Mouse (Mus musculus) stomach, embryonic 14.5 days (tissue): Measurements from ENCODE around the gene Prss28. TPM values are rescaled to one million over a fixed set of nuclear protein-coding genes. Genes with fewer than 3 reads are reported as not detected.

Source experiments
- ATAC-seq: fragments of 200-750 bp; cut with Nextera tagmentation; 2 replicates; pipeline ENCODE4 v1.8.0; 2017; ENCODE audit warnings: low read depth, moderate TSS enrichment; ENCODE audit not compliant: insufficient number of reproducible peaks, insufficient read depth, low FRiP score
- H3K27ac ChIP-seq: fragments of 300-500 bp; sonication (generic); 2 replicates; pipeline ENCODE4 v1.5.1; 2014; ENCODE audit warnings: mild to moderate bottlenecking, low read length, moderate library complexity, mixed read lengths
- H3K27me3 ChIP-seq: fragments of 300-500 bp; sonication (generic); 2 replicates; pipeline ENCODE4 v1.6.1; 2014; ENCODE audit warnings: low read length, control low read depth, mixed read lengths; ENCODE audit not compliant: control insufficient read depth, insufficient read depth
- H3K36me3 ChIP-seq: fragments of 300-500 bp; sonication (generic); 2 replicates; pipeline ENCODE4 v1.6.1; 2014; ENCODE audit warnings: mild to moderate bottlenecking, control low read depth, low read length, moderate library complexity, mixed read lengths; ENCODE audit not compliant: control insufficient read depth, insufficient read depth
- H3K4me1 ChIP-seq: fragments of 300-500 bp; sonication (generic); 2 replicates; pipeline ENCODE4 v1.6.1; 2014; ENCODE audit warnings: low read length, control low read depth, mixed read lengths; ENCODE audit not compliant: control insufficient read depth, insufficient read depth
- H3K4me2 ChIP-seq: fragments of 300-500 bp; sonication (generic); replicated peaks from 2 replicates; pipeline ENCODE4 v1.6.1; 2014; ENCODE audit warnings: low read depth, low read length, control low read depth
- H3K4me3 ChIP-seq: fragments of 300-500 bp; sonication (generic); 2 replicates; pipeline ENCODE4 v1.5.1; 2014; ENCODE audit warnings: low read depth, low read length, control low read depth
- H3K9ac ChIP-seq: fragments of 300-500 bp; sonication (generic); replicated peaks from 2 replicates; pipeline ENCODE4 v1.6.1; 2014; ENCODE audit warnings: low read depth, mild to moderate bottlenecking, control low read depth, low read length, moderate library complexity, mixed read lengths
- H3K9me3 ChIP-seq: fragments of 300-500 bp; sonication (generic); 2 replicates; pipeline ENCODE4 v1.6.1; 2016; ENCODE audit warnings: low read depth, low read length, control low read depth; ENCODE audit not compliant: control insufficient read depth
- WGBS: fragments of 180-500 bp; shearing (Covaris S2); extraction: QIAGEN DNeasy Blood & Tissue Kit; methylation state at CpG from one replicate; pipeline ENCODE4 v1.1.7; 2014; 5-methylcytosine and 5-hydroxymethylcytosine counted together
- polyA plus RNA-seq: library from polyadenylated mRNA; unstranded; fragments of >200 nt; fragmentation: Nextera tagmentation; extraction: Ambion mirVana; gene quantifications from 2 replicates; pipeline ENCODE4 v1.2.1, GENCODE M21; 2014

Gene Prss28
- polyA plus RNA-seq, 1 experiment from 2014 or later, result not detected

GRCm38 (mm10) chr17:25320819-25321218 is 12.4 kb downstream of the Prss28 start:
- Histone ChIP-seq H3K9me3 (no peaks in the 10 kb centered on the region), H3K9ac (no peak overlapping the region), H3K27ac (no peak overlapping the region), H3K4me3 (no peak overlapping the region), H3K4me1 (no peaks in the 10 kb centered on the region), H3K4me2 (no peak overlapping the region), H3K36me3 (no peaks in the 10 kb centered on the region), H3K27me3 (no peaks in the 10 kb centered on the region)
- WGBS, result 88% methylated on average over 8 of the region's 8 CpGs
- ATAC-seq, result no peak

DNA sequence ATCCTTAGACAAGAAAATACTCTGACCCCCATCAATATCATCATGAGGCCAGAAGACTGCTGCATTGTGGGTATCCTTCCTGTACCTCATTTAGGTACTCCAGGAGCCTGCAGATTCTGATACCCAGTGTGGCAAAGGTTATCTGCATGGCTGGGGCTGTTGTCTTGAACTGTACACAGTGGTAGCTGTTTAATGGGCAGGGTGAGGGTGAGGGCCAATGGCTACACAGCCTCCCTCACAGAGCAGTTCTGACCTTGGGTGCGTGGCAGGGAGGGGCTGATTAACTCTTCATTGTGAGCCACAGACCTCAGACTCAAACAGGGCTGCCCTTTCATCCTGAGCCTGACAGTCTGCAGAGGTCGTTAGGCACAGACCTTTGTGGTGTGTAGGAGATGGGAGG is 14.5 kb downstream of the Prss28 start:
- Histone ChIP-seq H3K4me2 (no peak overlapping the region), H3K9ac (no peak overlapping the region), H3K27ac (no peak overlapping the region), H3K36me3 (no peaks in the 10 kb centered on the region), H3K27me3 (no peaks in the 10 kb centered on the region), H3K4me3 (no peak overlapping the region), H3K4me1 (no peaks in the 10 kb centered on the region), H3K9me3 (no peaks in the 10 kb centered on the region)
- WGBS, result 9% methylated on average over 2 of the region's 2 CpGs
- no peak for ATAC-seq

- Histone ChIP-seq H3K9me3 (no peaks in the 10 kb centered on the region), H3K4me1 (no peaks in the 10 kb centered on the region), H3K4me3 (no peak overlapping the region), H3K9ac (no peak overlapping the region), H3K36me3 (no peaks in the 10 kb centered on the region), H3K4me2 (no peak overlapping the region), H3K27ac (no peak overlapping the region), H3K27me3 (no peaks in the 10 kb centered on the region)
- 75% methylated on average over 9 of the region's 9 CpGs for WGBS
- no peak for ATAC-seq
Measured at GRCm38 (mm10) chr17:25332321-25332720, 23.9 kb downstream of the Prss28 start.

DNA sequence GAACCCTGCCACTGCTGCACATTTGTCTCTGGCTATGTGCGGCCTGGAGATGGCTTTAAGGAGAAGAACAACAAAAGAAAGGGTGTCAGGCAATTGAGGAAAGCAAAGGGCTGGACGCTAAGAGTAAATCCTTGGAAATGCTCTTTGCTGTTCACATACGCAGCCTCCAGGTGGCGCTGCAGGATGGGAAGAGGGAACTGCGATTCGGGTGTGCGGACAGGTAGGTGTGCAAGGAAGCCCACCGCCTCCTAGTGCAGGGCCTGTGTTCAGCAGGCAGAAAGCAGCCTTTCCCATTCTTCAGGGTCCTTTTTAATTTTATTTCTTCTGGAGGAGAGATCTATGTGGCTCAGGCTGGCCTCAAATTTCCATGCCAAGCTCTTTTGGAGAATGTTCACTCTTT is 25.5 kb downstream of the Prss28 start:
- 2% methylated on average over 8 of the region's 8 CpGs for WGBS
- Histone ChIP-seq H3K27ac (no peak overlapping the region), H3K4me1 (no peaks in the 10 kb centered on the region), H3K9ac (no peak overlapping the region), H3K9me3 (no peaks in the 10 kb centered on the region), H3K4me3 (no peak overlapping the region), H3K27me3 (no peaks in the 10 kb centered on the region), H3K36me3 (no peaks in the 10 kb centered on the region), H3K4me2 (no peak overlapping the region)
- no peak for ATAC-seq

- Histone ChIP-seq H3K4me2 (no peak overlapping the region), H3K9me3 (no peaks in the 10 kb centered on the region), H3K4me1 (no peaks in the 10 kb centered on the region), H3K9ac (no peak overlapping the region), H3K36me3 (no peaks in the 10 kb centered on the region), H3K27ac (no peak overlapping the region), H3K4me3 (no peak overlapping the region), H3K27me3 (no peaks in the 10 kb centered on the region)
- WGBS, result 72% methylated on average over 4 of the region's 4 CpGs
- ATAC-seq, result no peak
Measured at GRCm38 (mm10) chr17:25338218-25338617, 29.8 kb downstream of the Prss28 start.

- 83% methylated on average over 6 of the region's 6 CpGs for WGBS
- H3K27me3 ChIP-seq, result no peaks in the 10 kb centered on the region
- H3K9ac ChIP-seq, result no peak overlapping the region
- H3K4me2 ChIP-seq, result no peak overlapping the region
- H3K36me3 ChIP-seq, result no peaks in the 10 kb centered on the region
- H3K4me1 ChIP-seq, result no peaks in the 10 kb centered on the region
- ATAC-seq, result no peak
- no peaks in the 10 kb centered on the region for H3K9me3 ChIP-seq
- H3K27ac ChIP-seq, result no peak overlapping the region
- H3K4me3 ChIP-seq, result no peak overlapping the region
Measured at GRCm38 (mm10) chr17:25340003-25340402, 31.6 kb downstream of the Prss28 start.

DNA sequence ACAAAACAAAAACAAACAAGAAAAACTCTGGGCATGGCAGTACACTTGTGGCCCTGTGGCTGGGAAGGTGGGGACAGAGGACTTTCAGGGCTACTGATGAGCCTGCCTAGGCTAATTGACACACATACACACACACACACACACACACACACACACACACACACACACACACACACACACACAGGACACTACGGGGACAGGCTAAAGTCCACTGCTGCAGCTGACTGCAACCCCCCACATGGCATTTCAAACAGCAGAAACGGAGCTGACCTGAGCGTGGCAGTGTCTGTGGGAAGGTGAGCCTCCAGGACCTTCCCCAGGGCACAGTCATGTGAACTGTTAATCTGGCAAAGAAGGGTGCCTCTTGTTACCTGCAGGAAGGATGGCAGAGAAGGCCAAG is 33.0 kb downstream of the Prss28 start:
- H3K9ac ChIP-seq, result no peak overlapping the region
- H3K36me3 ChIP-seq, result no peaks in the 10 kb centered on the region
- H3K9me3 ChIP-seq, result no peaks in the 10 kb centered on the region
- no peak overlapping the region for H3K27ac ChIP-seq
- 40% methylated on average over 3 of the region's 3 CpGs for WGBS
- no peak overlapping the region for H3K4me2 ChIP-seq
- no peaks in the 10 kb centered on the region for H3K4me1 ChIP-seq
- no peak for ATAC-seq
- H3K4me3 ChIP-seq, result no peak overlapping the region
- H3K27me3 ChIP-seq, result no peaks in the 10 kb centered on the region

GRCm38 (mm10) chr17:25345462-25345861 is 37.0 kb downstream of the Prss28 start, which contains the start of gene Tpsab1:
Tpsab1 (minus strand) TSS chr17:25345562.
- Histone ChIP-seq H3K9ac (no peak within 1 kb of the TSS), H3K36me3 (no peaks in the 10 kb centered on the region), H3K4me3 (no peak within 1 kb of the TSS), H3K27me3 (no peaks in the 10 kb centered on the region), H3K27ac (no peak within 1 kb of the TSS), H3K4me2 (no peak within 1 kb of the TSS), H3K9me3 (no peaks in the 10 kb centered on the region), H3K4me1 (no peaks in the 10 kb centered on the region)
- ATAC-seq, result no peak
- 92% methylated on average over 4 of the region's 4 CpGs for WGBS

- H3K36me3 ChIP-seq, result no peaks in the 10 kb centered on the region
- H3K27me3 ChIP-seq, result no peaks in the 10 kb centered on the region
- no peak overlapping the region for H3K4me3 ChIP-seq
- no peak for ATAC-seq
- no peak overlapping the region for H3K9ac ChIP-seq
- no peak overlapping the region for H3K27ac ChIP-seq
- H3K9me3 ChIP-seq, result no peaks in the 10 kb centered on the region
- no peak overlapping the region for H3K4me2 ChIP-seq
- H3K4me1 ChIP-seq, result no peaks in the 10 kb centered on the region
- WGBS, result 83% methylated on average over 2 of the region's 2 CpGs
Measured at GRCm38 (mm10) chr17:25361291-25361690, 52.8 kb downstream of the Prss28 start.
